Mouse (Mus musculus) cortical plate, adult 2 months (tissue): ENCODE data around the gene Isg20.

ENCODE experiments used
- CTCF ChIP-seq: fragments of 200-500 bp; IDR thresholded peaks from 2 replicates; pipeline ENCODE4 v1.5.1; 2011; ENCODE audit warnings: mild to moderate bottlenecking, control low read depth, low read length; ENCODE audit not compliant: insufficient read depth; ENCODE audit errors: extremely low read depth
- POLR2A ChIP-seq: fragments of 200-500 bp; IDR thresholded peaks from 2 replicates; pipeline ENCODE4 v1.6.1; 2011; ENCODE audit warnings: mild to moderate bottlenecking, low read length, control low read depth; ENCODE audit not compliant: insufficient read depth; ENCODE audit errors: extremely low read depth

DNA sequence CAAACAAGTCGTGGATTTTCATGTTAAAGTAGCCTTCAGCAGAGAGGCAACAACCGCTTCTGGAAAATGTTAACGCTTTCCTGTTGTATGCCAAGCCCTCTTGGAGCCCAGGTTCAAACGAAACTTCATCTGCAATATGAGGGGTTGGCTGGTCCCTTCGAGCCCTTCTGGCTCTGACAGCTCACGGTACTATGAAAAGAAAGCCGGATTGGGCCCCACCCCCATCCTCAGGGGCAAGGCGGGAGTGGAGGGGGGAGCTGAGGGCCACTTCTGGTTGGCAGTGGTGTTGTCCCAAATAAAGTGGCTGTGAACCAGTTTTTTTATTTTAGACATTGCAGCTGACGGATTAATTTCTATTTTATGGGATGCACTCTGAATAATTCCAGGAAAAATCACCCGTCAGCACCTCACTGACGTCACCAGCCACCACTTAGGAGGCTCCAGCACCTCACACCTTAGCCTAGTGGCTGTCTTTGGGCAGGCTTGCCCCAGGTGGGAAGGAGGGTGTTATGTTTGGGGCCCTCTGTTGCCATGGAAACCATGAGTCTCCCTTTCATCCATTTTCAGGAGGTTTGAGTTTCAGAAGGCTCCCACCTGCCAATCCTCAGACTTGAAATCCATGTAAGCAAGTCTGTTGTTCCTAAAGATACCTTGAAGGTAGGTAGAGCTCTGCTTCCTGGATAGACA is 40.8 kb downstream of the Isg20 start:
- TF ChIP-seq CTCF (no peak), POLR2A (no peak)
